Mouse (Mus musculus) heart, embryonic 14.5 days (tissue): ENCODE data around the gene Tab2. TPM values are rescaled to one million over a fixed set of nuclear protein-coding genes. Genes with fewer than 3 reads are reported as not detected.

Source experiments
- ATAC-seq: fragments of 200-750 bp; cut with Nextera tagmentation; 2 replicates; pipeline ENCODE4 v1.8.0; 2017; ENCODE audit warnings: low read depth, moderate TSS enrichment; ENCODE audit not compliant: insufficient number of reproducible peaks, insufficient read depth, low FRiP score
- H3K27ac ChIP-seq, 2 experiments: fragments of 200-500 bp in 1 of 2; fragments of 300-500 bp in 1 of 2; sonication (generic) in 1 of 2; replicated peaks in 1 of 2; 2 replicates each; pipeline ENCODE4 v1.5.1; 2012 to 2014; ENCODE audit warnings: low read depth in 2 of 2, low read length in 2 of 2, control low read depth in 1 of 2, mild to moderate bottlenecking in 1 of 2, mixed read lengths in 1 of 2; ENCODE audit not compliant: control insufficient read depth in 1 of 2, insufficient read depth in 1 of 2
- H3K27me3 ChIP-seq: fragments of 300-500 bp; sonication (generic); 2 replicates; pipeline ENCODE4 v1.6.1; 2014; ENCODE audit warnings: mild to moderate bottlenecking, low read length, control low read depth; ENCODE audit not compliant: control insufficient read depth, insufficient read depth
- H3K36me3 ChIP-seq: fragments of 300-500 bp; sonication (generic); 2 replicates; pipeline ENCODE4 v1.6.1; 2014; ENCODE audit warnings: mild to moderate bottlenecking, control low read depth, low read length, mixed read lengths; ENCODE audit not compliant: control insufficient read depth, insufficient read depth
- H3K4me1 ChIP-seq, 2 experiments: fragments of 200-500 bp in 1 of 2; fragments of 300-500 bp in 1 of 2; sonication (generic) in 1 of 2; 2 replicates each; pipeline ENCODE4 v1.6.1; 2012 to 2014; ENCODE audit warnings: low read length in 2 of 2, control low read depth in 1 of 2, mixed read lengths in 1 of 2; ENCODE audit not compliant: control insufficient read depth in 2 of 2, insufficient read depth in 2 of 2
- H3K4me2 ChIP-seq: fragments of 300-500 bp; sonication (generic); 2 replicates; pipeline ENCODE4 v1.6.1; 2014; ENCODE audit warnings: mild to moderate bottlenecking, low read length
- H3K4me3 ChIP-seq, 2 experiments: fragments of 200-500 bp in 1 of 2; fragments of 300-500 bp in 1 of 2; sonication (generic) in 1 of 2; 2 replicates each; pipeline ENCODE4 v1.5.1; 2012 to 2014; ENCODE audit warnings: low read length in 2 of 2, mild to moderate bottlenecking in 2 of 2, control low read depth in 1 of 2, low read depth in 1 of 2, moderate library complexity in 1 of 2; ENCODE audit not compliant: control insufficient read depth in 1 of 2, insufficient read depth in 1 of 2
- H3K9ac ChIP-seq: fragments of 300-500 bp; sonication (generic); 2 replicates; pipeline ENCODE4 v1.6.1; 2014; ENCODE audit warnings: mild to moderate bottlenecking, low read length
- H3K9me3 ChIP-seq: fragments of 300-500 bp; sonication (generic); 2 replicates; pipeline ENCODE4 v1.6.1; 2016; ENCODE audit warnings: low read length, control low read depth; ENCODE audit not compliant: control insufficient read depth
- WGBS: fragments of 180-500 bp; shearing (Covaris S2); extraction: QIAGEN DNeasy Blood & Tissue Kit; methylation state at CpG from one replicate; pipeline ENCODE4 v1.1.7; 2014; 5-methylcytosine and 5-hydroxymethylcytosine counted together
- polyA plus RNA-seq: library from polyadenylated mRNA; unstranded; fragments of >200 nt; fragmentation: Nextera tagmentation; extraction: Ambion mirVana; gene quantifications from 2 replicates; pipeline ENCODE4 v1.2.1, GENCODE M21; 2014

The Tab2 gene
- polyA plus RNA-seq, 1 experiment from 2014 or later, result 27.0 TPM

- no peak overlapping the region for H3K9ac ChIP-seq
- no peak overlapping the region for H3K4me2 ChIP-seq
- no peak overlapping the region for H3K4me3 ChIP-seq
- ATAC-seq, result no peak
- H3K9me3 ChIP-seq, result no peaks in the 10 kb centered on the region
- WGBS, result 80% methylated on average over 9 of the region's 9 CpGs
- peaks cover 12% of the 10 kb centered on the region for H3K36me3 ChIP-seq
- H3K4me1 ChIP-seq, result peaks cover 0 to 4% of the 10 kb centered on the region in 2 experiments; a peak in 1 of 4 replicates
- no peak overlapping the region for H3K27ac ChIP-seq
- H3K27me3 ChIP-seq, result no peaks in the 10 kb centered on the region
These were observed 27.0 kb downstream of the Tab2 start for GRCm38 (mm10) chr10:7928996-7929395.

- Histone ChIP-seq H3K27me3 (no peaks in the 10 kb centered on the region), H3K4me1 (peaks cover 0 to 4% of the 10 kb centered on the region in 2 experiments; a peak in 1 of 4 replicates), H3K27ac (no peak overlapping the region), H3K4me2 (no peak overlapping the region), H3K36me3 (peaks cover 37% of the 10 kb centered on the region), H3K4me3 (no peak overlapping the region), H3K9ac (no peak overlapping the region), H3K9me3 (no peaks in the 10 kb centered on the region)
- ATAC-seq, result no peak
- 61% methylated on average over 11 of the region's 11 CpGs for WGBS
These were observed 30.5 kb downstream of the Tab2 start for GRCm38 (mm10) chr10:7925481-7925880.

GRCm38 (mm10) chr10:7923433-7923832 is 32.6 kb downstream of the Tab2 start:
- no peak for ATAC-seq
- H3K36me3 ChIP-seq, result peaks cover 57% of the 10 kb centered on the region
- WGBS, result 79% methylated on average over 1 of the region's 1 CpGs
- H3K9ac ChIP-seq, result no peak overlapping the region
- H3K4me2 ChIP-seq, result no peak overlapping the region
- H3K9me3 ChIP-seq, result no peaks in the 10 kb centered on the region
- no peaks in the 10 kb centered on the region for H3K27me3 ChIP-seq
- H3K27ac ChIP-seq, result no peak overlapping the region
- H3K4me3 ChIP-seq, result no peak overlapping the region
- peaks cover 0 to 4% of the 10 kb centered on the region in 2 experiments; a peak in 1 of 4 replicates for H3K4me1 ChIP-seq

- no peak overlapping the region for H3K27ac ChIP-seq
- H3K4me3 ChIP-seq, result no peak overlapping the region
- no peak for ATAC-seq
- 57% methylated on average over 10 of the region's 10 CpGs for WGBS
- no peak overlapping the region for H3K4me2 ChIP-seq
- peaks cover 0 to 10% of the 10 kb centered on the region in 2 experiments; a peak in 3 of 4 replicates for H3K4me1 ChIP-seq
- H3K9ac ChIP-seq, result no peak overlapping the region
- H3K27me3 ChIP-seq, result no peaks in the 10 kb centered on the region
- no peaks in the 10 kb centered on the region for H3K9me3 ChIP-seq
- H3K36me3 ChIP-seq, result peaks cover 80% of the 10 kb centered on the region
These were observed 44.8 kb downstream of the Tab2 start for GRCm38 (mm10) chr10:7911268-7911667.

- 73% methylated on average over 12 of the region's 12 CpGs for WGBS
- Histone ChIP-seq H3K27me3 (no peaks in the 10 kb centered on the region), H3K27ac (no peak overlapping the region), H3K9ac (no peak overlapping the region), H3K4me1 (peaks cover 0 to 9% of the 10 kb centered on the region in 2 experiments; a peak in 3 of 4 replicates), H3K4me3 (no peak overlapping the region), H3K4me2 (no peak overlapping the region), H3K9me3 (no peaks in the 10 kb centered on the region), H3K36me3 (peaks cover 87% of the 10 kb centered on the region)
- ATAC-seq, result no peak
These were observed 48.9 kb downstream of the Tab2 start for GRCm38 (mm10) chr10:7907151-7907550.

GRCm38 (mm10) chr10:7904157-7904556 is 51.9 kb downstream of the Tab2 start:
- H3K9ac ChIP-seq, result no peak overlapping the region
- H3K36me3 ChIP-seq, result peaks cover 78% of the 10 kb centered on the region
- no peak overlapping the region for H3K4me2 ChIP-seq
- no peaks in the 10 kb centered on the region for H3K4me1 ChIP-seq
- H3K4me3 ChIP-seq, result no peak overlapping the region
- no peaks in the 10 kb centered on the region for H3K27me3 ChIP-seq
- H3K27ac ChIP-seq, result no peak overlapping the region
- WGBS, result 94% methylated on average over 5 of the region's 5 CpGs
- H3K9me3 ChIP-seq, result no peaks in the 10 kb centered on the region
- ATAC-seq, result no peak

- Histone ChIP-seq H3K27ac (no peak overlapping the region), H3K4me2 (no peak overlapping the region), H3K9ac (no peak overlapping the region), H3K27me3 (no peaks in the 10 kb centered on the region), H3K4me1 (no peaks in the 10 kb centered on the region), H3K36me3 (peaks cover 54% of the 10 kb centered on the region), H3K9me3 (no peaks in the 10 kb centered on the region), H3K4me3 (no peak overlapping the region)
- WGBS, result 91% methylated on average over 14 of the region's 14 CpGs
- ATAC-seq, result no peak
These were observed 55.1 kb downstream of the Tab2 start for GRCm38 (mm10) chr10:7900719-7901627.
